Mouse (Mus musculus) kidney, postnatal 0 days (tissue): Measurements from ENCODE around the gene Prune2. TPM values are rescaled to one million over a fixed set of nuclear protein-coding genes. Genes with fewer than 3 reads are reported as not detected.
A peak's percentile ranks its signal among the peaks of the same experiment; 100 is the strongest.

Experiments used
- ATAC-seq: fragments of 200-750 bp; cut with Nextera tagmentation; replicated peaks from 2 replicates; pipeline ENCODE4 v1.8.0; 2017; ENCODE audit warnings: low read depth, moderate number of reproducible peaks, moderate TSS enrichment, moderate library complexity; ENCODE audit not compliant: low FRiP score
- DNase-seq: peaks from one replicate; pipeline ENCODE4 v3.0.0-alpha.2; 2016; ENCODE audit warnings: low spot score
- H3K27ac ChIP-seq: fragments of 300-500 bp; sonication (generic); 2 replicates; pipeline ENCODE4 v1.5.1; 2014; ENCODE audit warnings: mild to moderate bottlenecking
- H3K27me3 ChIP-seq: fragments of 300-500 bp; sonication (generic); 2 replicates; pipeline ENCODE4 v1.6.1; 2014; ENCODE audit warnings: low read length, mixed read lengths; ENCODE audit not compliant: insufficient read depth
- H3K36me3 ChIP-seq: fragments of 300-500 bp; sonication (generic); 2 replicates; pipeline ENCODE4 v1.6.1; 2014; ENCODE audit warnings: low read length, mixed read lengths; ENCODE audit not compliant: insufficient read depth
- H3K4me1 ChIP-seq: fragments of 300-500 bp; sonication (generic); replicated peaks from 2 replicates; pipeline ENCODE4 v1.6.1; 2014; ENCODE audit warnings: antibody characterized with exemption, low read length, mixed read lengths; ENCODE audit not compliant: insufficient read depth
- H3K4me2 ChIP-seq: fragments of 300-500 bp; sonication (generic); 2 replicates; pipeline ENCODE4 v1.6.1; 2014; ENCODE audit warnings: mild to moderate bottlenecking, low read length, moderate library complexity, mixed read lengths
- H3K4me3 ChIP-seq: fragments of 300-500 bp; sonication (generic); replicated peaks from 2 replicates; pipeline ENCODE4 v1.5.1; 2014; ENCODE audit warnings: low read depth, low read length
- H3K9ac ChIP-seq: fragments of 300-500 bp; sonication (generic); 2 replicates; pipeline ENCODE4 v1.6.1; 2014; ENCODE audit warnings: low read depth, low read length
- H3K9me3 ChIP-seq: fragments of 300-500 bp; sonication (generic); replicated peaks from 2 replicates; pipeline ENCODE4 v1.6.1; 2016; ENCODE audit warnings: low read length, inconsistent platforms, mixed read lengths
- CTCF ChIP-seq: IDR thresholded peaks from 2 replicates; pipeline ENCODE4 v1.5.1; 2016; ENCODE audit warnings: antibody characterized with exemption, low read depth, mild to moderate bottlenecking, moderate library complexity
- WGBS: fragments of 180-500 bp; shearing (Covaris S2); extraction: QIAGEN DNeasy Blood & Tissue Kit; methylation state at CpG from one replicate; pipeline ENCODE4 v1.1.7; 2014; 5-methylcytosine and 5-hydroxymethylcytosine counted together
- polyA plus RNA-seq: library from polyadenylated mRNA; unstranded; fragments of >200 nt; fragmentation: Nextera tagmentation; extraction: Ambion mirVana; gene quantifications from 2 replicates; pipeline ENCODE4 v1.2.1, GENCODE M21; 2015

Gene Prune2
- polyA plus RNA-seq, 1 experiment from 2014 or later, result 1.1 TPM

- TF ChIP-seq CTCF, result no peak
- H3K9ac ChIP-seq, result 0 out of 2 replicates have a peak overlapping the region, but pooled peaks have one; percentile 6
- H3K4me3 ChIP-seq, result peak overlapping the region; percentile 29
- peak overlapping the region; percentile 68 for H3K4me2 ChIP-seq
- H3K4me1 ChIP-seq, result 0 out of 2 replicates have a peak, but pooled peaks cover 2% of the 10 kb centered on the region
- WGBS, result 8% methylated on average over 21 of the region's 21 CpGs
- H3K36me3 ChIP-seq, result no peaks in the 10 kb centered on the region
- H3K27me3 ChIP-seq, result no peaks in the 10 kb centered on the region
- no peaks in the 10 kb centered on the region for H3K9me3 ChIP-seq
- DNase-seq (peak; percentile 69), ATAC-seq (peak; percentile 81; the same call in 1 of the 2 replicates)
- H3K27ac ChIP-seq, result no peak overlapping the region
Measured at GRCm38 (mm10) chr19:17136677-17137460, 181.0 kb downstream of the Prune2 start.

DNA sequence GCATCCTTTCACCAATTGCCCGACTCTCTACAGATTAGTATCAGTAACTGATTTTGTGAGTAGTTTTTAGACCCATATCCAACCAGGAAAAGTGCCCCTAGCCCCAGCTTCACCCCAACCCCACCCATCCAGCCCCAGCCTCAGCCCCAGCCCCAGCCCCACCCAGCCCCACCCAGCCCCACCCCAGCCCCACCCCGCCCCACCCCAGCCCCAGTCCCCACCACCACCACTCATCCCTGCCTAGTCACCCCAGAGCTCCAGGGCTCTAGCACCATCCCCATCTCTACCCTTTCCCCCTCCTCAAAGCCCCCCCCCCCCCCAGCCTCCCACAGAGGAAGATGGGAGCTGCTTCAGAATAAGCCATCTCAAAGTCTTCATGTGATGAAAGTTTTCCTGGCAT, 181.7 kb downstream of the Prune2 start:
- no peak overlapping the region for H3K27ac ChIP-seq
- no peak overlapping the region for H3K4me3 ChIP-seq
- H3K4me1 ChIP-seq, result 0 out of 2 replicates have a peak, but pooled peaks cover 2% of the 10 kb centered on the region
- no peaks in the 10 kb centered on the region for H3K27me3 ChIP-seq
- H3K9me3 ChIP-seq, result no peaks in the 10 kb centered on the region
- DNase-seq (no peak), ATAC-seq (no peak)
- H3K36me3 ChIP-seq, result no peaks in the 10 kb centered on the region
- no peak overlapping the region for H3K4me2 ChIP-seq
- no peak overlapping the region for H3K9ac ChIP-seq
- WGBS, result 69% methylated on average over 2 of the region's 2 CpGs
- no peak for TF ChIP-seq CTCF

DNA sequence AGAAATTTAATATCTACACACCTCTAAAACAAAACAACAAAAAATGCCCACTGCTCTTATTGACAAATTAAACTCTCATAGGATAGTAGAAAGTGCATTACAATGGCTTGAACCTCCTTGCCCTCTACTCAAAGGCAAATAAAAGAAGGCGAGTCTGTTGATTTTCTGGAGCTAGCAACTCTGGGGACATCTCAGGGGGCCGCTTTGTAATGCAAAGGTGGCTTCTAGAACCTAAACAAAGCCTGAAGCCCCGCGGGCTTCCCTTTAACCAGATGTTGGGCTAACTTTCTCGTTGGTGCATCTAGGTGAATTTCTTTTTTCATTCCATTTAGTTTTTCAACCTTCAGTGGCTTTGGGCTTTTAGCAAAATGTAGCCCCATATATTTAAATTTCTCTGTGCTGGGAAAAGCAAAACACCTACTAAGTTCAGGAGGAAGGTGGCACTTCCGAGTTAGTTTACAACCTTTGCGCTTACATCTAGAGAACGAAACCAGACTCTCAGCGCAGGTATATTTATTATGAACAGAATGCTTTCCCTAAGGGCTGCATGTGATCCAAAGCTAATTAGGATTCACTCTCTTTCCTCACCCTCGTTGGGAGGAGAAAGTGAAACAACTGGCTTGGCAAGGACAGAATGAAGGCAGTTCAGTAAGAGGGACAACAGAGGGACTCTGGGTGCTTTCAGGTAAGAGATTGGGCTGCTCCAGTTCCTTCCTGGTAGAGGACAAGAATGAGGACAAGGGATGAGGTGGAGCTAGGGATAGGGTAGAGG, 182.4 kb downstream of the Prune2 start:
- 0 out of 2 replicates have a peak, but pooled peaks cover 2% of the 10 kb centered on the region for H3K4me1 ChIP-seq
- no peak for ATAC-seq

GRCm38 (mm10) chr19:17140016-17140914, 184.3 kb downstream of the Prune2 start:
- H3K4me3 ChIP-seq, result no peak overlapping the region
- 57% methylated on average over 12 of the region's 12 CpGs for WGBS
- ATAC-seq (peak; percentile 33; the same call in 1 of the 2 replicates), DNase-seq (no peak)
- no peak for TF ChIP-seq CTCF
- H3K27ac ChIP-seq, result no peak overlapping the region
- no peaks in the 10 kb centered on the region for H3K9me3 ChIP-seq
- no peak overlapping the region for H3K9ac ChIP-seq
- H3K4me1 ChIP-seq, result 0 out of 2 replicates have a peak, but pooled peaks cover 2% of the 10 kb centered on the region
- H3K4me2 ChIP-seq, result no peak overlapping the region
- H3K27me3 ChIP-seq, result no peaks in the 10 kb centered on the region
- H3K36me3 ChIP-seq, result no peaks in the 10 kb centered on the region

More for the DNA sequence above, 182.4 kb downstream of the Prune2 start:
- no peaks in the 10 kb centered on the region for H3K9me3 ChIP-seq
- H3K4me3 ChIP-seq, result no peak overlapping the region
- TF ChIP-seq CTCF, result no peak
- H3K27ac ChIP-seq, result no peak overlapping the region
- no peak for DNase-seq
- WGBS, result 30% methylated on average over 10 of the region's 10 CpGs
- no peaks in the 10 kb centered on the region for H3K27me3 ChIP-seq
- H3K36me3 ChIP-seq, result no peaks in the 10 kb centered on the region
- no peak overlapping the region for H3K4me2 ChIP-seq
- H3K9ac ChIP-seq, result no peak overlapping the region

DNA sequence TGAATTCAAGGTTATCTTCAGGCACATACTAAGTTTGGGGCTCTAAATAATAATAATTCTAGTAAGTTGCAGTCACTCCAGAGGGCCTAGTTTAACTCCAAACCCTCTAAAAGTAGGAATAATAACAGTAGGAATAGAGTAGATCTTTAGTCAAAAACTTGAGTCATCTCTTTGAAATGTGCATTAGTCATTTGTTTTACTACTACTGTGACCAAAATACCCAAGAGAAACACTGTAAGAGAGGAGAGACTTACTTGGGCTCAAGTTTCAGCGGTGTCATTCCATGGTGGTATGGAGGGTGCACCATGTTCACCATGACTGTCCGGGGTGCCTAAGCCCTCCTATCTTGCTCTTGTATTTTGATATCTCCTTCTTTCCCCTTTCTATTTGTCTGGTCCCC, 187.3 kb downstream of the Prune2 start:
- ATAC-seq (no peak), DNase-seq (no peak)
- Histone ChIP-seq H3K9ac (no peak overlapping the region), H3K4me2 (no peak overlapping the region), H3K27ac (no peak overlapping the region), H3K27me3 (no peaks in the 10 kb centered on the region), H3K36me3 (no peaks in the 10 kb centered on the region), H3K4me1 (no peaks in the 10 kb centered on the region), H3K9me3 (no peaks in the 10 kb centered on the region), H3K4me3 (no peak overlapping the region)
- no peak for TF ChIP-seq CTCF
- WGBS, result 89% methylated on average over 2 of the region's 2 CpGs
